Mouse (Mus musculus) G1E (cell line): ENCODE measurements around the gene Rgs6. TPM values are rescaled to one million over a fixed set of nuclear protein-coding genes. Genes with fewer than 3 reads are reported as not detected.

Experiments used
- ATAC-seq: 2 replicates; pipeline ENCODE4 v1.8.0; 2016; ENCODE audit warnings: mild to moderate bottlenecking; ENCODE audit not compliant: insufficient number of reproducible peaks, poor library complexity, low FRiP score, severe bottlenecking; ENCODE audit errors: extremely low read depth
- DNase-seq: peaks from one replicate; pipeline ENCODE4 v3.0.0; 2012; ENCODE audit warnings: low spot score
- H3K27me3 ChIP-seq: 2 replicates; pipeline ENCODE4 v1.6.1; 2012; ENCODE audit warnings: mild to moderate bottlenecking, low read length, inconsistent platforms; ENCODE audit not compliant: insufficient read depth
- H3K36me3 ChIP-seq: replicated peaks from 2 replicates; pipeline ENCODE3; 2012; ENCODE audit warnings: mild to moderate bottlenecking, inconsistent platforms
- H3K4me1 ChIP-seq: 2 replicates; pipeline ENCODE4 v1.6.1; 2012; ENCODE audit warnings: low read depth, low read length, inconsistent platforms, mixed read lengths; ENCODE audit not compliant: insufficient read depth
- H3K4me3 ChIP-seq: 2 replicates; pipeline ENCODE4 v1.5.1; 2012; ENCODE audit warnings: low read depth, mild to moderate bottlenecking, inconsistent platforms, low read length, moderate library complexity, mixed read lengths
- H3K9me3 ChIP-seq: replicated peaks from 2 replicates; pipeline ENCODE4 v1.6.1; 2012; ENCODE audit warnings: inconsistent platforms
- CTCF ChIP-seq: IDR thresholded peaks from 2 replicates; pipeline ENCODE4 v1.5.1; 2012; ENCODE audit warnings: low read depth, low read length, inconsistent platforms, mixed read lengths
- GATA1 ChIP-seq: IDR thresholded peaks from 2 replicates; pipeline ENCODE4 v1.6.1; 2012; ENCODE audit warnings: borderline replicate concordance, low read length, inconsistent platforms, mixed read lengths
- GATA2 ChIP-seq: IDR thresholded peaks from 2 replicates; pipeline ENCODE4 v1.6.1; 2012; ENCODE audit warnings: low read depth, low read length, inconsistent platforms, borderline replicate concordance
- POLR2AphosphoS5 ChIP-seq: IDR thresholded peaks from 2 replicates; pipeline ENCODE4 v1.6.1; 2012; ENCODE audit warnings: low read depth, low read length, inconsistent platforms; ENCODE audit not compliant: insufficient replicate concordance
- TAL1 ChIP-seq: conservative IDR thresholded peaks from 2 replicates; pipeline ENCODE4 v1.6.1; 2012; ENCODE audit warnings: low read depth, low read length, inconsistent platforms, mixed read lengths
- polyA plus RNA-seq: library from polyadenylated mRNA; stranded (reverse); fragments of >175 nt; gene quantifications from 2 replicates; pipeline ENCODE4 v1.2.3, GENCODE M21; 2012
- total RNA-seq, 2 experiments: library from RNA; stranded (forward) in 1 of 2; stranded (reverse) in 1 of 2; fragments of 200-1000 nt in 1 of 2; fragments of >200 nt in 1 of 2; fragmentation: Nextera tagmentation in 1 of 2; gene quantifications; 2 replicates each; pipeline ENCODE4 v1.2.3; 2014 to 2017

Gene Rgs6
- total and polyA plus RNA-seq, 3 experiments, result 0.44 TPM; not detected in 2

GRCm38 (mm10) chr12:83034859-83035569 lies 446.9 kb downstream of the Rgs6 start:
- TF ChIP-seq GATA2 (no peak), POLR2AphosphoS5 (no peak), CTCF (no peak), GATA1 (no peak), TAL1 (no peak)
- no peak for DNase-seq

DNA sequence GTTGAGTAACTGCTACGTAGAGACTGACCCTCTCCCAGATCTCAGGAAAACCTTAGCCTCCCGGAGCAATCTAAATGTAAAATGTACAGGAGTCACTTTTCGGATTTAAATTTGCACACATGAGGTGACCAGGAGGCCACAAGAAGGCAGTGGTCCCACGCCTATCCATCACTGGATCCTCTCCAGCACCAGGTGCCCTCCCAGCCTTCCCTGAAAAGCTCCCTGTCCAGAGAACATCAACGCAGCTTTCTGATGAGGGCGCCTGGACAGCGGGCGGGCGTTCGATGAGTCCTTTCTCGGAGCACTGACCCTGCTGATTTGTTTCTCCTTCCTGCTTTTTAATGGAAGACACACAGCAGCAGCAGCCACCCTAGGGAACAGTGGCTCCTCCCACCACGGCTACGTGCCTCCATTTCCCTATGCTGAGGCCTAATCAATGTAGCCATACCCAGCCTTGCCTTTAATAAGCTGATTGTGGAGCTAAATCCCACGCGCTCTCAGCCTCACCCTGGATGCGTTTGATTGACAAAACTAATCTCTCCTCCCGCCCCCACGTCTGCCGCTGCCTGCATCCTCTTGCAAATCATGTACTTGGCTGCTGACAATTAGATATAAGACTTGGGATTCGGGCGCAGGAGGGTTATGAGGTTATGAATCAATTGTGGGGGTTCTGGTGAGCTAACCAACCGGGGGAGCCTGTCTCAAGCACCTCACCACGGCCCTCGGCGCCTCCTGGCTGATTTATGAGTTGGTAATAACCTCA lies 449.9 kb downstream of the Rgs6 start:
- DNase-seq (no peak), ATAC-seq (no peak)
- TF ChIP-seq CTCF, result no peak
- TF ChIP-seq GATA1, result no peak
- no peak for TF ChIP-seq GATA2
- TF ChIP-seq POLR2AphosphoS5, result no peak
- TF ChIP-seq TAL1, result no peak
- H3K27me3 ChIP-seq, result peaks cover 57% of the 10 kb centered on the region
- no peaks in the 10 kb centered on the region for H3K4me1 ChIP-seq
- H3K36me3 ChIP-seq, result no peaks in the 10 kb centered on the region
- H3K4me3 ChIP-seq, result no peak overlapping the region
- H3K9me3 ChIP-seq, result no peaks in the 10 kb centered on the region

More at GRCm38 (mm10) chr12:83034859-83035569, 446.9 kb downstream of the Rgs6 start:
- Histone ChIP-seq H3K4me3 (no peak overlapping the region), H3K36me3 (no peaks in the 10 kb centered on the region), H3K9me3 (no peaks in the 10 kb centered on the region), H3K4me1 (no peaks in the 10 kb centered on the region), H3K27me3 (peaks cover 49% of the 10 kb centered on the region)
- no peak for ATAC-seq

GRCm38 (mm10) chr12:83038779-83039178 lies 450.7 kb downstream of the Rgs6 start:
- H3K27me3 ChIP-seq, result peaks cover 52% of the 10 kb centered on the region
- DNase-seq (no peak), ATAC-seq (no peak)
- no peak overlapping the region for H3K4me3 ChIP-seq
- H3K9me3 ChIP-seq, result no peaks in the 10 kb centered on the region
- H3K4me1 ChIP-seq, result no peaks in the 10 kb centered on the region
- no peak for TF ChIP-seq CTCF
- no peaks in the 10 kb centered on the region for H3K36me3 ChIP-seq

DNA sequence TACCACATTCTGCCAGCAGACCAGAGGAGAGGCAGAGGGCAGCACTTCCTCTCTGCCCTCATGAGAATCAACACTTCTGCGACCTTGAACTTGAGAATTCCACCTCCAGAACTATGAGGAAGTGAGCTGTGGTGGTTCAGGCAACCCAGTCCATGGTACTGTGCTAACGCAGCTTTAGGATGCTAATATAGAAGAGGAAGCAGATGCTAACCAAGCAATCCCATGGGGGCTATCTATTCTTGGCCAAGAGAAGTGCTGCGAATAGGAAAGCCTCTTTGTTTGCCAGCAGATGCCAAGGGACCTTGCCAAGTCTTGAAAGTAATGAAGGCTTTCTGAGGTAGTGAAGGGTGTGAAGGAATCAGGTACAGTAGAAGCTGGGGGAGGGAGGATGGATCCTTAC lies 451.8 kb downstream of the Rgs6 start:
- H3K4me3 ChIP-seq, result no peak overlapping the region
- H3K4me1 ChIP-seq, result no peaks in the 10 kb centered on the region
- H3K9me3 ChIP-seq, result no peaks in the 10 kb centered on the region
- ATAC-seq, result no peak
- peaks cover 54% of the 10 kb centered on the region for H3K27me3 ChIP-seq
- TF ChIP-seq POLR2AphosphoS5 (no peak), GATA1 (no peak), TAL1 (no peak), GATA2 (no peak), CTCF (no peak)
- no peaks in the 10 kb centered on the region for H3K36me3 ChIP-seq
- DNase-seq, result no peak

DNA sequence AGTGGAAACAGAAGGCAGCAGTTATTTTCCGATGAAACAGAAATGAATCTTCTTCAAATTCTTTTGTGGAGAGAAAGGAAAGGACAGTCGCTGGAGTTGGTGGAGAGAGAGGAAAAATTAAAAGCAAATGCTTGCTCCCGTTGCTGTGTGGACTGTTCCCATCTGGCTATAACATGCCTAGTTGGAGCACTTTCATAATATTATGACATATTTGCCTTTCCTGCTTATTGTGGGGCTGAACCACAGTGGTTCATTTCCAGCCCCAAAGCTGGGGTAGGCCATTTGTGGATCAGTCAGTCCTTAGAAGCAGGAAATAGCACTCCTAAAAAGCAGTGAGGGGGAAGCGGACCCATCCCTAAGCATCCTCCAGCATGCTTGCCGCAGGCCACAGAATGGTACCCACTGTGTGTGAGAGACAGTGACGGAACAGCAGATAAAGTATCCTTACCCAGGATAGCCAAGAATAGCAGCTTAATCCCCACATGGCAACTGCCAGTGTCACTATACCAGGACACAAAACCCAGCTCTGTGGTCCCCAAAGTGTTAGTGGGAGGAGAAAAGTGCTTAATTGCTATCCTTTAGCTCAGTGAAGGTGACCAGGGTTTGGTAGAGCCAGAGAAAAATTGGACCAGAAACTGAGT lies 456.0 kb downstream of the Rgs6 start:
- Histone ChIP-seq H3K36me3 (no peaks in the 10 kb centered on the region), H3K4me3 (no peak overlapping the region), H3K9me3 (no peaks in the 10 kb centered on the region), H3K27me3 (peaks cover 47% of the 10 kb centered on the region), H3K4me1 (no peaks in the 10 kb centered on the region)
- ATAC-seq, result no peak
- DNase-seq, result no peak
- TF ChIP-seq POLR2AphosphoS5 (no peak), TAL1 (no peak), CTCF (no peak), GATA2 (no peak), GATA1 (no peak)

DNA sequence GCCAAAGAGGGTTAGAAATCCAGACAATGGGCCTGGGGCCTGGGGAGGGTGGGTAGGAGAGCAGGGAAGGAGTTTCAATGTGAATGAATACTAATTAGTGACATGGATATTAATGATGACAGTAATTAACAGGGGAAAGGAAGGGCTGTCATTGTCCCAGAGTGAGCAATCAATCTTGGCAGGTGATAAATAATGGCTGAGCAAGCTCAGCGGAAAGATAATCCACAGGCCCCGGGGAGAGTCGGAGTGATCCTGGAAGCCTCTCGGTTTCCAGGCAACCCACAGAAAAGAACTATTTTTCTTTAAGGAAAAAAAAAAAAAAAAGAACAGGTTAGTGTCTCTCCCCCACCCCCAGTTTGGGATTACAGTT lies 456.5 kb downstream of the Rgs6 start:
- no peak overlapping the region for H3K4me3 ChIP-seq
- no peaks in the 10 kb centered on the region for H3K36me3 ChIP-seq
- H3K27me3 ChIP-seq, result peaks cover 49% of the 10 kb centered on the region
- no peaks in the 10 kb centered on the region for H3K4me1 ChIP-seq
- H3K9me3 ChIP-seq, result no peaks in the 10 kb centered on the region
- TF ChIP-seq GATA1 (no peak), CTCF (no peak), TAL1 (no peak), GATA2 (no peak), POLR2AphosphoS5 (no peak)
- no peak for DNase-seq
- ATAC-seq, result no peak
